Comparison of ENCODE assay signal across 9 mouse cellular contexts in the genomic region with DNA sequence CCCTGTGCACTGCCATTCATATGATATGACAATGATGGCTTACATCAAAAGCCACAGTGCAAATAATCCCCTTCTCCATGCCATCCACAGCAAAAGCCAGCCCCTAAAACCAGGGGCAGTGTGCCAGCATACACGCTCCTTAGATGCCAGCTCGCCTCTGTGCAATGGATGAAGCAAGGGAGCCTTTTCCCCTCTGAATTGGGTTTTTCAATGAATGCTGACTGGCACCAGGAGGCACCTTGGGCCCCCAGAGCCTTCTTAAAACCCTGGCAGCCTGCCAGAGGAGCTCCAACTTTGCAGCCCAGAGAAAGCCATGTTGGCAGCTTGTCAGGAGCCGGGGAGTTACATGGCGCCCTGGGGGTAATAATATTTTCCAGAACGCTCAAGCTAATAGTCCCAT.
A peak's percentile ranks its signal among the peaks of the same experiment; 100 is the strongest.
DNase-seq lines count a peak whose midpoint lies in the region; ATAC-seq and TF ChIP-seq lines count a peak whose summit lies in the region.
"Had no signal": no experiment of that assay in that cellular context is flagged by ENCODE, and none has a peak within 500 bp of the region (broad histone marks: within the 10 kb centered on the region; RNA-seq: fewer than 3 reads in every experiment).

No protein-coding gene starts in this region.

- ATAC-seq in lung, embryonic 14.5 days (ENCODE audit: insufficient read depth): no peak
- peak; percentile 55; the same call in 1 of the 2 replicates for ATAC-seq in midbrain, postnatal 0 days (ENCODE audit: low FRiP score)
- no peak for ATAC-seq in megakaryocyte, adult 5-6 weeks (ENCODE audit: poor library complexity, severe bottlenecking)

- H3K36me3 ChIP-seq in lung, embryonic 14.5 days (ENCODE audit: insufficient read depth): no peaks in the 10 kb centered on the region
- H3K36me3 ChIP-seq in midbrain, postnatal 0 days (ENCODE audit: insufficient read depth, low read length): no peaks in the 10 kb centered on the region
- no peaks in the 10 kb centered on the region for H3K36me3 ChIP-seq in thymus, adult 2 months (ENCODE audit: control insufficient read depth, insufficient read depth, low read length)

- peaks cover 29% of the 10 kb centered on the region for H3K4me1 ChIP-seq in lung, embryonic 14.5 days (ENCODE audit: insufficient read depth)
- peaks cover 31% of the 10 kb centered on the region; the same call in 1 of the 2 replicates for H3K4me1 ChIP-seq in midbrain, postnatal 0 days (ENCODE audit: insufficient read depth, low read length)
- no peaks in the 10 kb centered on the region for H3K4me1 ChIP-seq in thymus, adult 2 months (replicated peaks; ENCODE audit: control insufficient read depth, insufficient read depth, low read length)

- DNase-seq in cerebellum, postnatal 10 days: peak; percentile 85 to 90
- DNase-seq in cerebellum, adult 9-10 months: no peak
- DNase-seq in lung, embryonic 14.5 days: peak; percentile 48
- no peak for DNase-seq in lung, postnatal 14 days
- DNase-seq in heart, postnatal 4 days: peak; percentile 52
- DNase-seq in midbrain, postnatal 0 days (ENCODE audit: low spot score): peak; percentile 84
- DNase-seq in thymus, adult 2 months: no peak

- no peaks in the 10 kb centered on the region for H3K9me3 ChIP-seq in lung, embryonic 14.5 days (ENCODE audit: low read depth, low read length)
- H3K9me3 ChIP-seq in midbrain, postnatal 0 days (ENCODE audit: low read length): no peaks in the 10 kb centered on the region

- no peaks in the 10 kb centered on the region for H3K27me3 ChIP-seq in lung, embryonic 14.5 days (ENCODE audit: insufficient read depth, low read length)
- no peaks in the 10 kb centered on the region for H3K27me3 ChIP-seq in midbrain, postnatal 0 days (ENCODE audit: insufficient read depth, low read length)
- no peaks in the 10 kb centered on the region for H3K27me3 ChIP-seq in thymus, adult 2 months (ENCODE audit: control insufficient read depth, insufficient read depth, low read length)

- no peak for TF ChIP-seq POLR2A in thymus, adult 2 months (IDR thresholded peaks at IDR 0.05; ENCODE audit: control insufficient read depth, extremely low read depth, insufficient read depth, low read length, poor library complexity)

- WGBS in lung, embryonic 14.5 days: 60% methylated on average over 5 of the region's 5 CpGs
- 25% methylated on average over 5 of the region's 5 CpGs for WGBS in midbrain, postnatal 0 days
- WGBS in thymus, adult 2 months: 95% methylated on average over 5 of the region's 5 CpGs

- no peak overlapping the region for H3K4me3 ChIP-seq in lung, embryonic 14.5 days (ENCODE audit: low read depth, low read length)
- no peak overlapping the region for H3K4me3 ChIP-seq in midbrain, postnatal 0 days (ENCODE audit: low read depth, low read length)
- no peak overlapping the region for H3K4me3 ChIP-seq in thymus, adult 2 months (ENCODE audit: control insufficient read depth, insufficient read depth, low read length)

- H3K9ac ChIP-seq in lung, embryonic 14.5 days: no peak overlapping the region
- no peak overlapping the region for H3K9ac ChIP-seq in midbrain, postnatal 0 days (replicated peaks; ENCODE audit: low read length, poor library complexity, severe bottlenecking)
- H3K9ac ChIP-seq: liver, embryonic 14.5 days had no signal

- no peak for TF ChIP-seq CTCF in lung, embryonic 14.5 days (IDR thresholded peaks at IDR 0.05; ENCODE audit: low read depth)
- peak; percentile 30; the same call in 1 of the 2 replicates for TF ChIP-seq CTCF in midbrain, postnatal 0 days (IDR thresholded peaks at IDR 0.05)
- TF ChIP-seq CTCF in thymus, adult 2 months (IDR thresholded peaks at IDR 0.05; ENCODE audit: borderline replicate concordance, control insufficient read depth, extremely low read depth, insufficient read depth, low read length, poor library complexity): no peak

- H3K27ac ChIP-seq in lung, embryonic 14.5 days (ENCODE audit: low read depth): no peak overlapping the region
- H3K27ac ChIP-seq in midbrain, postnatal 0 days (ENCODE audit: low read depth, low read length): peak overlapping the region; percentile 38
- H3K27ac ChIP-seq in thymus, adult 2 months (ENCODE audit: control insufficient read depth, insufficient read depth, low read length): no peak overlapping the region
- H3K27ac ChIP-seq: liver, embryonic 14.5 days had no signal

- H3K4me2 ChIP-seq in lung, embryonic 14.5 days: no peak overlapping the region
- peak overlapping the region; percentile 20; the same call in 1 of the 2 replicates for H3K4me2 ChIP-seq in midbrain, postnatal 0 days (ENCODE audit: low read depth, low read length, poor library complexity, severe bottlenecking)

Comparison
In these comparisons a context has a peak if more than half of its experiments do, and no peak if none do; other contexts are left out.
1. DNase-seq: peak in cerebellum, postnatal 10 days (2 of 2), lung, embryonic 14.5 days (single experiment), heart, postnatal 4 days (single experiment) and midbrain, postnatal 0 days (single experiment); none in cerebellum, adult 9-10 months (single experiment), lung, postnatal 14 days (single experiment) and thymus, adult 2 months (single experiment).